Mouse (Mus musculus): ENCODE results near the gene Kif2a. TPM values are rescaled to one million over a fixed set of nuclear protein-coding genes. Genes with fewer than 3 reads are reported as not detected.

Kif2a gene
- total and polyA plus RNA-seq, 3 experiments = 18.0 to 310 (median 135) TPM

DNA sequence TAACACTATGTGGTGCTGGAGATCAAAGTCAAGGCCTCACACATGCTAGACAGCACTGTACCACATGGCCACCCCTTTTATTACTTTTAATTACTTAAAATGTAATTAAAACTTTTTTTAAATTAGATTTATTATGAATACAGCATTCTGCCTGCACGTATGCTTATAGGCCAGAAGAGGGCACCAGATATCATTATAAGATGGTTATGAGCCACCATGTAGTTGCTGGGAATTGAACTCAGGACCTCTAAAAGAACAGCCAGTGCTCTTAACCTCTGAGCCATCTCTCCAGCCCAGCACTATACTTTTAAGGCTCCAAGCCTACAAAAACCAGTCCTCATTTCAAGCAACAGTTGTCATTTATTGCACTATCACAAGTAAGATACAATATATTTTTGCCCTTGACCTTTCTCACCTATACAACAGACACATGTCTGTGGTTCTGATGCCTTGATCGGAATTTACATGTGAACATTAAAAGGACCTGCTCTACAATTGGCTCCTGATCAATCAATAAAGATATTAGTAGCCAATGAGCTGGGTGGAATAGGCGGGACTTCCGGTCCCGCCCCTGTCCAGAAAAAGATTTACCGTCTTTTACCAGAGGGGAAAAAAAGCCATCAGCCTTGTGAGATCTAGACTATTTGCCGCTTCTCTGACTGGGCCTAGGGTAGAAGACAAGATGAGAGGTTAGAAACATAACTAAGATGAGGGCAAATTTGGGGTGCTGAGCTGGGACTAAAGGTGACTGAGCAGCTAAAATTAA is 80.5 kb downstream of the Kif2a start:
- H3K79me2 ChIP-seq (ENCODE audit: control insufficient read depth, insufficient read depth, low read length, poor library complexity) = peaks cover 3% of the 10 kb centered on the region
- peaks cover 0 to 2% of the 10 kb centered on the region in 2 experiments; a peak in 1 of 4 replicates for H3K36me3 ChIP-seq (ENCODE audit: control insufficient read depth in 1 of 2, insufficient read depth in 2 of 2, low read length in 2 of 2)
- no peak overlapping the region for H3K27ac ChIP-seq (ENCODE audit: control insufficient read depth, low read depth, low read length)
- no peaks in the 10 kb centered on the region for H3K9me3 ChIP-seq (replicated peaks; ENCODE audit: insufficient read depth, low read length)
- TF ChIP-seq MEF2A (IDR thresholded peaks at IDR 0.05; ENCODE audit: extremely low read depth, insufficient replicate concordance, low read depth, low read length, poor library complexity, severe bottlenecking) = no peak
- TF ChIP-seq GATA1 (IDR thresholded peaks at IDR 0.05; ENCODE audit: low read depth, low read length) = no peak
- TF ChIP-seq ZNF384 (IDR thresholded peaks at IDR 0.05; ENCODE audit: low read depth, low read length) = 0 out of 2 replicates have a peak, but pooled peaks have one; percentile 4
- peak; percentile 36; the same call in 1 of the 2 replicates for TF ChIP-seq SIN3A (IDR thresholded peaks at IDR 0.05; ENCODE audit: low read length)
- TF ChIP-seq ZC3H11A (IDR thresholded peaks at IDR 0.05; ENCODE audit: low read depth, low read length) = peak; percentile 84
- TF ChIP-seq CTCF (IDR thresholded peaks at IDR 0.05 in 2 of 3, conservative IDR thresholded peaks at IDR 0.05 in 1 of 3; ENCODE audit: control insufficient read depth in 1 of 3, insufficient read depth in 1 of 3, low read depth in 2 of 3, low read length in 3 of 3, poor library complexity in 1 of 3, severe bottlenecking in 1 of 3) = peak; percentile 17 to 64 (median 35); a peak in 3 of 6 replicates
- TF ChIP-seq TBP (IDR thresholded peaks at IDR 0.05; ENCODE audit: low read depth, low read length) = peak; percentile 63
- TF ChIP-seq RAD21 (IDR thresholded peaks at IDR 0.05; ENCODE audit: low read depth, low read length) = peak; percentile 74
- no peak for TF ChIP-seq MYC (IDR thresholded peaks at IDR 0.05; ENCODE audit: low read depth, low read length)
- no peak for TF ChIP-seq CHD2 (IDR thresholded peaks at IDR 0.05; ENCODE audit: low read length)
- TF ChIP-seq SMC3 (IDR thresholded peaks at IDR 0.05; ENCODE audit: low read depth, low read length) = peak; percentile 71
- H3K27me3 ChIP-seq (ENCODE audit: control insufficient read depth in 1 of 2, insufficient read depth in 2 of 2, low read length in 2 of 2) = no peaks in the 10 kb centered on the region
- H3K4me3 ChIP-seq (ENCODE audit: control insufficient read depth in 1 of 2, insufficient read depth in 1 of 2, low read depth in 2 of 2, low read length in 2 of 2) = peak overlapping the region in 1 of 2 experiments; percentile 35; a peak in 2 of 4 replicates
- no peaks in the 10 kb centered on the region for H3K4me1 ChIP-seq (ENCODE audit: control insufficient read depth in 1 of 2, insufficient read depth in 2 of 2, low read length in 2 of 2)
- DNase-seq (ENCODE audit: low read depth, low spot score) = peak; percentile 74
- H3K9ac ChIP-seq (ENCODE audit: control insufficient read depth, low read depth, low read length, poor library complexity, severe bottlenecking) = 0 out of 2 replicates have a peak overlapping the region, but pooled peaks have one; percentile 22

- Histone ChIP-seq H3K4me3 (ENCODE audit: control insufficient read depth in 1 of 2, insufficient read depth in 1 of 2, low read depth in 2 of 2, low read length in 2 of 2) (peak overlapping the region; percentile 79), H3K4me1 (ENCODE audit: control insufficient read depth in 1 of 2, insufficient read depth in 2 of 2, low read length in 2 of 2) (no peaks in the 10 kb centered on the region; a peak in 1 of 4 replicates), H3K27ac (ENCODE audit: control insufficient read depth, low read depth, low read length) (no peak overlapping the region), H3K36me3 (ENCODE audit: control insufficient read depth in 1 of 2, insufficient read depth in 2 of 2, low read length in 2 of 2) (peaks cover 0 to 3% of the 10 kb centered on the region in 2 experiments; a peak in 2 of 4 replicates), H3K27me3 (ENCODE audit: control insufficient read depth in 1 of 2, insufficient read depth in 2 of 2, low read length in 2 of 2) (no peaks in the 10 kb centered on the region), H3K9me3 (replicated peaks; ENCODE audit: insufficient read depth, low read length) (no peaks in the 10 kb centered on the region), H3K79me2 (ENCODE audit: control insufficient read depth, insufficient read depth, low read length, poor library complexity) (peaks cover 32% of the 10 kb centered on the region), H3K9ac (ENCODE audit: control insufficient read depth, low read depth, low read length, poor library complexity, severe bottlenecking) (peak overlapping the region; percentile 43)
- TF ChIP-seq ZNF384 (IDR thresholded peaks at IDR 0.05; ENCODE audit: low read depth, low read length) = 0 out of 2 replicates have a peak, but pooled peaks have one; percentile 45
- TF ChIP-seq CHD1 (IDR thresholded peaks at IDR 0.05; ENCODE audit: low read depth, low read length) = 0 out of 2 replicates have a peak, but pooled peaks have one; percentile 67
- TF ChIP-seq POLR2A (IDR thresholded peaks at IDR 0.05; ENCODE audit: control insufficient read depth in 1 of 2, insufficient read depth in 1 of 2, low read depth in 1 of 2, low read length in 2 of 2, poor library complexity in 1 of 2) = no peak
- DNase-seq (ENCODE audit: low read depth, low spot score) = no peak
Measured at GRCm38 (mm10) chr13:106937138-106937472, 84.8 kb downstream of the Kif2a start.

Data from MEL (cell line).